Mouse (Mus musculus) heart, postnatal 14 days (tissue): ENCODE measurements around the gene Atp1a2. TPM values are rescaled to one million over a fixed set of nuclear protein-coding genes. Genes with fewer than 3 reads are reported as not detected.

Experiments used
- DNase-seq, 2 experiments: peaks; one replicate each; pipeline ENCODE4 v3.0.0; 2021 to 2022
- intact Hi-C: fragments of 180-260 bp; cut with DNase I; formaldehyde crosslinking; loops from one replicate; pipeline ENCODE4 v1.15.1; 2025
- total RNA-seq, 2 experiments: library from RNA; stranded (reverse); gene quantifications; 2 replicates each; pipeline ENCODE4 v1.2.3; 2021

Atp1a2 gene
- total RNA-seq, 2 experiments from 2014 or later = 448 to 458 TPM

DNA sequence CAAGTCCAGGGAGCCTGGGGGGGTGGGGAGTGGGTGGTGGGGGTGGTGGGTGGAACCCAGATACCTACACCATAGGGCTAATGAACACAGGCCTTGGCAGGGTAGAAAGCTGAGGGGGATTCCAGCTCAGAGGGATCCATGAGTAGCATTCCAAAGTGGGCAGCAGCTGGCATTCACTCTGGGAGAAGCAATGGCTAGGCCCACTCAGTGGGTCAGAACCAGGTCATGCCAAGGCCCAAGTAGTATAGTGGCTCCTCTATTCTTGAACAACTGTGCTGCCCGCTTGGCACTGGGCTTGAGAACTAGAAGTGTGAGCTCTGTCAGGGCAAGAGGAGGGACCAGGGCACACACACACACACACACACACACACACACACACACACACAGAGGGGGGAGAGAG is 10.5 kb upstream of the Atp1a2 start:
- intact Hi-C loops = loop anchor here (10.0 kb wide), 1 partner anchor 94 kb away; the partner anchor contains the start of gene Casq1
- no peak for DNase-seq

DNA sequence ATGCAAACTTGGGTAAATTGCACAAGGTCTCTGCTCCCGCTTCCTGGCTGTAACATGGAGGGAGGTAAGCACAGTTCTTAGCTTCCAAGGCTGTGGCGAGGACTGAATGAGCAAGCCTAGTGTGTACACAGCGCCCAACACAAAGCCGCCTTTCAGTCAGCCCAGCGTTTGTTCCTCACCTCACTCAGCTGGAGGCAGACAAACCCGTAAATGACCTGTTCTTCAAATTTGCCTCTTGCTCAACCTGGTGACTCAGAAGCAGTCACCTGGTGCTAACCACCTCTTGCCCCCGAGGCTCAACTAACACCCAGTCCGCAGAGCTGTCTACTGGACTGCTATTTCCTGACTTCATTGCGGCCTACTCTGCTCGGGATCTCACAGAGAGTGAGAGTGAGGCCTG is 10.1 kb upstream of the Atp1a2 start:
- intact Hi-C loops = loop anchor here (10.0 kb wide), 1 partner anchor 93 kb away; the partner anchor contains the start of gene Casq1
- DNase-seq = no peak

DNA sequence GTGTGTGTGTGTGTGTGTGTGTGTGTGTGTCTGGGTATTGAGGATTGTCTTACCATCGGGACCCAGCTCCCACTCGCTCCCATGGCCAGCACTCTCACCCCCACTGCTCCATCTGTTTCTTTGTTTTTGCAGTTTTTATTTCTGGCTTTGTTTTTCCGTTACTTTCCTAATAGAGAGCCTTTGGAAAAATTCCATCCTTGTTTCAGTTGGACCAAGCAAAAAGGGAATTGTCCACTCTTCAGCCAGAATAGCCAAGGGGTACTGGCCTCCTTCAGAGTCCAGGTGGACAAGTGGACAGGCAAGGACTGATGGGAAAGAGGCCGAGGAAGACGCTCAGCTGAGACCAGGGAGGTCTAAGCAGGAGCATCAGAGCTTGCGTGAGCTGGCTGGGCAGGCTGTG is 9.0 kb upstream of the Atp1a2 start:
- intact Hi-C loops = loop anchor here (10.0 kb wide), 1 partner anchor 92 kb away; the partner anchor contains the start of gene Casq1
- DNase-seq = no peak

DNA sequence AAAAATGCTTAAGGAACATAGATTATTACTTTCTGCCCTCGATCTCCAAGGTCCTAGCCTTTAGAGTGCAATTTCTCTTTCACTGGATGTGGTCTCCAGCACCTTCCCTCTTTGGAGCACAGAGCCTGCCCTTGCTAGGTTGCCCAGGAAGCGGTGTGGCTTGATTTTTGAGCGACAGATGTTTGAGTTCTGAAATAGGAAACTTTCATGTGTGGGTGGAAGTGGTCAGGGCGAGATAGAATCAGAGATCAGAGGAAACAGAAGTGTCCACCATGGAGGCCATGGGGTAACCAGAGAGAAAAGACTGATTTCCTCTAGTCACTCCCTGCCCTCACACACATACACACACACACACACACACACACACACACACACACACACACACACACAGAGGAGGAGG is 8.3 kb upstream of the Atp1a2 start:
- DNase-seq = no peak
- intact Hi-C loops = loop anchor here (10.0 kb wide), 1 partner anchor 91 kb away; the partner anchor contains the start of gene Casq1

DNA sequence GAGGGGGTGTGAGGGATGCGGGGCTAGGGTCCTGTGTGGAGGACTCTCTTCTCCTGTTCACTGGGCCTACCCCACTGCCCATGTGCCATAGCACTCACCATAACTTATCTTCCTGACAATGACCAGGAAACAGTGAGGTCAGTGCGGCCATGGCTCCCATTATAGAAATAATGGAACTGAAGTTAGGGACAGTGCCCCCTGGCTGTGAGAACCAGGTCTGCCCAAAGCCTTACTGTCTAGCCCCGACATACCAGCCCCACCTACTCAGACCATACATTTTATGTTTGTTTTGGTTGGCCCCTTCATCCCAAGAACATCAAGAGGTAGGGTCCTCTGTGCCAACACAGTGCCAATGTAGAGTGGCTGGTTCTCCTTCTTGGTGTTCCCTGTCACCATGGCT is 7.8 kb upstream of the Atp1a2 start:
- DNase-seq = no peak
- intact Hi-C loops = loop anchor here (10.0 kb wide), 1 partner anchor 91 kb away; the partner anchor contains the start of gene Casq1

DNA sequence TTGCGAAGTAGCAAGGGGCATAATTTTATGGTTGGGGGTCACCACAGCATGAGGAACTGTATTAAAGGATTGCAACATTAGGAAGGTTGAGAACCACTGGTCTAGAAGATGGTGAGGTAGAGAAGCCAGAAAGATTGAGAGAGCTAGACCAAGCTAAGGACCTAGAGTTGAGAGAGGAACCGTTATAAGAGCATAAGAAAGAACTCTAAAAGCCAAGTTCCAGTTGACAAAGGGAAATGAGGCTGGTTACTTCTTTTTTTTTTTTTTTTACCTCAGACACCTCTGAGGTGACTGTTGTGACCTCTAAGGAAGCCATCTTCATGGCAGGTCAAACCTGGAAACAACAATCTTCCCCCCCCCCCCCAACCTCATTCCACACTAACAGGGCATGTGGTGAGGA is 7.3 kb upstream of the Atp1a2 start:
- intact Hi-C loops = loop anchor here (10.0 kb wide), 1 partner anchor 90 kb away; the partner anchor contains the start of gene Casq1
- DNase-seq = no peak

DNA sequence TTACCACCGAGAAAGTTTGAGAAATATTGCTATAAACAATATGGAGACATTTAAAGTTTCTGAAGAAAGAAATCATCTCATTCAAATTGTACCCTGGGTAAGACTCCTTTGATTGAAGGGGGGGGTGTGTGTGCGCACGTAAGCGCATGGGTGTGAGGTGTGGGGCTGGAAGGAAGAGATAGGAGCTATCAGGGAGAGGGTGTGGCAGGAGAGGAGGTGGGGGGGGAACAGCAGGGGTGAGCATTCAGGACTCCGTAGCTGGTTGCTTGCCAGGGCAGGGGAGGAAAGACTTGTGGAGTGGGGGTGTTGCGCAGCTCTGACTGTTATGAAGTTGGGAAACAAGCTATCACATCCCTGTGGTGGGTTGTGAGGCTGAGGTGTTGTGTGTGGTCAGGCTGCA is 6.6 kb upstream of the Atp1a2 start:
- intact Hi-C loops = loop anchor here (10.0 kb wide), 1 partner anchor 90 kb away; the partner anchor contains the start of gene Casq1
- DNase-seq = no peak

DNA sequence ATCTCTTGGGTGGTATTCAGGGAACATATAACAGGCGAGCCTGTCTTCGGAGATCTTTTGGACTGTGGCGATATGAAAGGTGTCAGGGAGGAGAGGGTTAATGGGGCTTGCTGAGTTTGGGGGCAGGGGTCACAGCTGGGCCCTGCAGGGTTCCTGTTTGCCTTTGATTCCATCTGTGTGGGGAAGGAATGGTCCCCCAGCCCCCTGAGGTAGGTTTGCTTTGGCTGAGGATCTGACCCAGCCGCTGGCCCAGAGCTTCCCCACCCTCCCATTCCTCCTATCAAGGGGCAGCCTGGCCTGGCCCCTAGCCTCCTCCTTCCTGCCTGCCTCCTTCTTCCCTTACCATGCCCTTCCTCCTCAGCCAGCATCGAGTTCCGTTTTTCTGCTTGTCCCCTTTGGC is 5.0 kb upstream of the Atp1a2 start:
- no peak for DNase-seq

DNA sequence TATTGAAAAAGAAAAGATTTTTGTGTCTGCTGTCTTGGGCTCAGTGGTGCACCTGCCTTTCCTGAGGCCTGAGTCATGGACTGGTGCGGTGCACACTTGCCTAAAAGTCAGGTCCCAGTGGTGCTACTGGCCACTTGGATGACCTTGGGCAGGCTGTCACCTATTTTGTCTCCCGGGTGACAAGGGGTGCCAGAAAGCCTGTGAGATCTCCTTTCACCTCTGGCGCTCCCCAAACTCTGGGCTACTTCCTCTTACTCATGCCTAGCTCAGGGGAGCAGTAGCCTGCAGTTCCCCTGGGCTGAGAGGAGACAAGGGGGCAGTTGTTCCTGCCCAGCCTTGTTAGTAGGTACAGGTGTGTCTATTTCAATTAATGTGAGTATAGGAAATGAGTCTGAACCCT is 4.4 kb upstream of the Atp1a2 start:
- intact Hi-C loops = loop anchor here (10.0 kb wide), 1 partner anchor 88 kb away; the partner anchor contains the start of gene Casq1
- no peak for DNase-seq

More for the DNA sequence above, 5.0 kb upstream of the Atp1a2 start:
- intact Hi-C loops = loop anchor here (10.0 kb wide), 1 partner anchor 88 kb away; the partner anchor contains the start of gene Casq1

DNA sequence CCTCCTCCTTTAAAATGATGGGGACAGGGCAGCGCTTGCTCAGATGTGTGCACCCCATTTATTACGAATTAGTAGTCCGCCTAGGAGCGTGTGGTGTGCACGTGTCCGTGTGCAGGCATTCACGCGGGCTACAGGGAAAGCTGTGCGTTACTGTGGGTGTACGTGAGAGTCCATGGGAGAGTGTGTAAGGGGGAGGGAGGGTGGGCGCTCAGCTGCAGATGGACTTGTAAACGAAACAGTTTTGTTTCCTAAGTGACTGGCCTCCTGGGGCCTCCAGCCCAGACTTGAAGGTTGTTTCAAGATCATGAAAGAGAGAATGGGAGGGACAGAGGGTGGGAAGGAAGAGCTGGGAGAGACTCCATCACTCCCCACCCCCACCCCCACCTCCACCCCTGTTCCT is 3.3 kb upstream of the Atp1a2 start:
- DNase-seq = no peak
- intact Hi-C loops = loop anchor here (10.0 kb wide), 1 partner anchor 86 kb away; the partner anchor contains the start of gene Casq1

DNA sequence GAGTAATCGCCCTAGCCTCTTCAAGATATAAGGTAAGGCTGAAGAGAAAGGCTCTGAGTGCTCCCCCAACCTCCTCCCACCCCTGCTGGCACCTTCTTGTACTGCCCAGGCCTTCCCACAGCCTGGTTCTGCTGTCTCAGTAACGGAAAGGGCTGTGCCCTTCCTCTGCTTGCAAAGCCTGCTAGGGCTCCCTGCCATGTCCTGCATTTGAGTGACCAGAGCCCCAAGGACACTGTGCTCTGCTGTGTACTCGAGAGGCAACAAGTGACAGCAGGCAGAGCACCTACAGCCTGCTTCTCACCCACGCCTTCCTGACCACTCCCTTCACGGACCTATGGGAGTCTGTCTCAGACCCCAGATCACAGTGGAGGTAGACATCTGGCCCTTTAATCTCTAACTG is 2.4 kb upstream of the Atp1a2 start:
- DNase-seq = peak; percentile 51 to 68
- intact Hi-C loops = loop anchor here (10.0 kb wide), 1 partner anchor 85 kb away; the partner anchor contains the start of gene Casq1

DNA sequence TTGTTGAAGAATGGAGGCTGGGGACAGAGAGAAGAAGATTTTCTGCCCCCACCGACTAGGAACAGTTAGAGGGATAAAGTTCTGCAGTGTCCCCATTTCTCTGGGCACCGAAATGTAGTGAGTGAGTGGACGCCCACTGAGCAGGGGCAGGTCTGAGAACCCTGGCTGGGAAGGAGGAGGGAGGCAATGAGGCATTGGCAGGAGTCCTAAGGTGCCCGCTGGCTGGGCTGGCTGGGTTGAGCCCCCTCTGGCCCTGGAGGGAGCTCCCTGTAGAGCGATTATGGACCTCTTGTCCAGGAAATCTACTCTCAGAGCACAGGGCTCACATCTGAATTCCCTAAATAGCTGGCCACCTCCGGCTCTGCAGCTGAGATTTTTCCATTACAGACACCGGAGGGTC is 1.7 kb upstream of the Atp1a2 start:
- DNase-seq = no peak
- intact Hi-C loops = no loop called here

DNA sequence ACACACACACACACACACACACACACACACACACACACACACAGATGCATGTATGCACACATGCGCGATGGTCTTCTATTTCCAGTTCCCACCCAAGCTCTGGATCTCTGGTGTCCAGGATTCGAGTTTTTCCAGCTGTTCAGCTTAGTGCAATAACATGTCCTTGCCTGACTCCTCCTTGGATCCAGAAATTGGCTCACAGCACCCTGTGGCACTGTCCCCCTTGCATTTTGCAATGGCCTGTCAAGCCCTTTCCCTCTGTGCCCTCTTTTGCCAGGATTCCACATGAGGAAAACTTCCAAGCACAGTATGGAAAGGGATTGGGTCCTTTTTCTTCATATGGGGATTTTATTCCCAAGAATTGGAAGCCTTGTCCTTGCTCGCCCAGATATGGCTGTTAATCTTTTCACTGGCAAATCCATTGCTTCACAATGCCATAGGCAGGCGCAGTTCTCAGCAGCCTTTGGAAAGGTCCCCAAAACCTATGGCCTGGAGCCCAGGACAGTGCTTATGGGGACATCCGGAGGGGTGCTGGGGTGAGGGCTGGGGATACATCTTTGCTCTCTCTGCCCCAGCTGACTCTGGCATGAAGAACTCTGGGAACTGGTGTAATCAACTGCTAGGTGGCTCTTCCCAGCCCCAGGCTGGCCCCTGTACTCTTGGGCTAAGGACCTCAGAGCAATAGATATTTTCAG is 901 bp downstream of the Atp1a2 start:
- intact Hi-C loops = no loop called here

DNA sequence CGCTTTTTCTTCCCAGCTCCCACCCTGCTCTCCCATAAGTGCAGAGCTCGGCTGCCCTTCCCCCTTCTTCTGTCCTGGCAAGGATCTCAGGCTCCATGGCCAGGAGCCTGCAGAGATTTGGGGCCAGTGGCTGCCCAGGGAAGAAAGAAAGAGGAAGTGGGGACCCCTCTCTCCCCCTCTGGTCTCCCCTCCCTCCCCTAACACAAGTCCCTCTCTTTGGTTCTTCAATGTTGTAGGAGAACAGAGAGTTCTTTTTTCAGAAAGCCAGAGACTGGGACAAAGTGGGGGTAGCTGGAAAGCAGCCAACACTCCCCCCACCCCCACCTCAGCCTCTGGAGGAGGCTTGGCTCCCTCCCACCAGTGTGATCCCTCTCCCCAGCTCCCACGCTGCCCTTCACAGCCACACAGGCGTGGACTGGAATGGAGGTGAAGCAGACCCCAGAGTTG is 2.1 kb downstream of the Atp1a2 start:
- intact Hi-C loops = no loop called here
- peak; percentile 59 to 70 for DNase-seq

More for the DNA sequence above, 901 bp downstream of the Atp1a2 start:
- DNase-seq = peak; percentile 65 to 67

DNA sequence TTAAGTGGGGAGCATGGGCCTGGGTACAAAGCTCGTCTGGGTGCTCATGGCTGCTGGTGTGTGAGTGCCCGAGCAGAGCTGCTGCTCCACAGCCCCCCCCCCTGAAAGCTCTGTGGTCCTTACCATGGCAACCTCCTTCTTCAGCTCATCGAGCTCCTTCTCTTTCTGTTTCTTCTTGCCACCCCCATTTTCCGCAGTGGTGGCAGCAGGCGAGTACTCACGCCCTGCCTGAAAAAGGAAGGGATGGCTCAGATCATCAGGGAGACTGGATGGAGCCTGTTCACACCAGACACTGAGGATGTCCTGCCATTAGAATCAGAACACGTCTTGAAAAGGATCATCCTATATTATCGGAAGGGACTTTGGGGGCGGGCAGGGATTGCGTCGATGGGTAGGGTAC is 4.4 kb downstream of the Atp1a2 start:
- intact Hi-C loops = no loop called here

DNA sequence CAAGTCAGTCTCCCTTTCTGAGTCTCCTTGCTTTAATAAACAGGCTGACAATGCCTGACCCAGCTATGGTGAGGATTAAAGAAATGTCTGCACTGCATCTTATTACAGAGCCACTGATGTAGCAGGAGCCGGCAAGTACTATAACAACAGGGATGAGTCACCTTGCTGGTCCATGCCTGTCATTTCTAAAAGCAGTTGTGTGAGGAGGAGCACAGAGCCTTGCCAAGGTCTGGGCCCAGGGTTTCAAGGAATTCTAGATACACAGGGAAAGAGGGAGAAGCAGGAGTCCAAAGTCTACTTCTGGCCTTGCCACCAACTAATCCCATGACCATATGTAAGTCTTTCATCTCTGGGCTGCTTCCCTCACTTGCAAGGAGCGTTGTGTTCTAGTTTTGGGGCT is 5.0 kb downstream of the Atp1a2 start:
- intact Hi-C loops = no loop called here
- no peak for DNase-seq

More for the DNA sequence above, 4.4 kb downstream of the Atp1a2 start:
- no peak for DNase-seq

DNA sequence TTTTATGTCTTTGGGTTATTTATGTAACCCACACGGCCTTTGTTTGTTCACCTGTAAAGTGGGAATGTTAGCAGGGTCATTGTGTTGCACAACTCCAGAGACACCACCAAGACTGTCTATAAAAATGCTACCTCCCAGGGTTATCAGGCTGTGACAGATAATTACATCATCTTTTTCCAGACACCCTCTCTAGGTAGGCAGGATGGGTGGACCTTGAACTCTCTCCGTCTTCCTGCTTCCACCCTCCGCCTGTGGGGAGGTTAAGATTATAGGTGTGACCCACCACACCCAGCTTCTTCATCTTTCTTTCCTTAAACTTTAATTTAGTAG is 8.3 kb downstream of the Atp1a2 start:
- intact Hi-C loops = no loop called here

DNA sequence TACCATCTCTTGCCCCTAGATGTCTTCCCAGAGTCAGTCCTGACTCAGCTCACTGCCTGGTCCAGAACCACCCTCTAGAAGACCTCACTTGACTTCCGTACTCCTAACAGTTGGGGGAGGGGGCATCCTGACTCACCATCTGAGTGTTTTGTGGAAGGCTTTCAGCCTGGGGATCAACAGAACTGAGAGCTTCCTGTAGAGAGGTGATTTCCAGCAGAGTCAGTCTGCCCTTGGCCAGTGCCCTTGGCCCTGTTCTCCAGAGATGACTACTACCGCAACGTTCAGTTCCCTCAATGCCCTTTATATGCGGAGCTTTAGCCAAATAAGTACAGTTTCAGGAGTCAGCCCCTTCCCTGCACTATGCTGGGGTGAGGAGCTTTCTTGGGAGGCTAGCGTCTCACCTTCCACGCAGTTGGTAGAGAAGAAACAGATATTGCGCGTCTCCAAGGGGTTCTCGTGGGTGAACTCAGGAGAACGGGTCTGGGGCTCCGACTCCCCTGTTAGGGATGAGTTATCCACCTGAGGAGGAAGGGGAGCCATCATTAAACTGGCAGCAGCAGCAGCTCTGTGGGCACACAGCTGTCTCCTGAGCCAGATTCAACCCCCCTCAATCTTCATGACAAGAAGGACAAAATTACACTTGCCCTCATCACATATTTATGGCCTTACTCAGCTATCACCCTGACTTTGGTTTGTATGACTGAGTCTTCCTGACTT is 8.8 kb downstream of the Atp1a2 start:
- DNase-seq = no peak
- intact Hi-C loops = no loop called here

More for the DNA sequence above, 8.3 kb downstream of the Atp1a2 start:
- no peak for DNase-seq

DNA sequence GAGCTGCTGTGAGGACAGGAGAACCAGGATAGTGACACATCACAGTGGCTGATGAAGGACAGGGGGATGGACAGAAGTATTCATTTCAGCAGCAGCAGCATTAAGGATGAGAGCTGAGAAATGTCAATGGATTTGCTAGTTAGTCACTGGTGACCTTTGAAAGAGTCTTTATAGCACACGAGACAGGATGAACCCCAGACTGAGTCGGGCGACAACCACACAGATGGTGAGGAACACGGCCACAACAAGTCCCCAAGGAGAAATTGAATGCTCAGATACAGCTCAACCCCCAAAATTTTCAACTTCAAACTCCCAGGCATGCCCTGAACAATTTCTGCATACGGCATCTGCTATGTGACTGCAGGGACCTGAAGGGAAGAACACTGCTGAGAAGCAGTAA is 11.1 kb downstream of the Atp1a2 start:
- intact Hi-C loops = no loop called here
- DNase-seq = no peak

DNA sequence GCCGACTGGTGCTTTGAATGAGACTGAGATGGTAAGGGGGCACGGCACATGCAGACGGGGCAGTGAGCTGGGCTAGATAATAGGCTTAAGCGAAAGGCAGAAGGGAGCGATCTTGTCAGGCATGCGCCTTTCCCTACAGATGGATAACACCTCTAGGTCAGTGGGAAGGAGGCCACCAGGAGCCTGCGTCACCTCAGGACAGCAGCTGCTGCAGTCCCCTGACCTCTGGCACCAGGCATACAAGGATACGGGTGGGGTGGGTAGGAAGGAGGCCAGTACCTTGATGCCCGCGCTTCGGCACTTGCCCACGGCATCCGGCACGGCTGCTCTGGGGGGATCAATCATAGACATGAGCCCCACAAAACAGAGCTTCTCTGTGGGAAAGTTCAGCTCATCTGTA is 13.6 kb downstream of the Atp1a2 start:
- DNase-seq = no peak
- intact Hi-C loops = no loop called here

DNA sequence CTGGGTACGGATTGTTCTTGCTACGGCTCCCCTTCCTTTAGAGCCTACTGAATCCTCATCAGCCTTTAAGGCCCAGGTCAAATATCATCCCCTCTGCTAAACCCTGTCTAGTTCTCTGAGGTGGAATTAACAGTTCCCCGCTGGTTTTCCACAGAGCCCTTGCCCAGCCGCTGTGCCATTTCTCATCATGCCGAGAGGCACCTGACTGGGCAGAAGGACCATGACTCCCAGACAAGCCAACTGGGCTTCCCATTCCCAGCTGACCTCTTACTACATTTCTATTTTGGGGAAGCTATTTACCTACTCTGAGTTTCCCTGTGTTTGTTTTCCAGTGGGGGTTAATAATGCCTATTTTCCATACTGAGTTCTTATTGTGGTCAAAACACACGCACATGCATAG is 14.8 kb downstream of the Atp1a2 start:
- intact Hi-C loops = no loop called here
- no peak for DNase-seq
